Mouse (Mus musculus) olfactory bulb, adult 2 months (tissue): ENCODE measurements around the gene Lrfn5.

Experiments used
- CTCF ChIP-seq: fragments of 200-500 bp; IDR thresholded peaks from 2 replicates; pipeline ENCODE4 v1.5.1; 2012; ENCODE audit warnings: low read depth, mild to moderate bottlenecking, low read length, moderate library complexity; ENCODE audit not compliant: insufficient read depth
- POLR2A ChIP-seq: fragments of 200-500 bp; IDR thresholded peaks from 2 replicates; pipeline ENCODE4 v1.6.1; 2012; ENCODE audit warnings: mild to moderate bottlenecking, low read depth, low read length, moderate library complexity; ENCODE audit not compliant: insufficient read depth

DNA sequence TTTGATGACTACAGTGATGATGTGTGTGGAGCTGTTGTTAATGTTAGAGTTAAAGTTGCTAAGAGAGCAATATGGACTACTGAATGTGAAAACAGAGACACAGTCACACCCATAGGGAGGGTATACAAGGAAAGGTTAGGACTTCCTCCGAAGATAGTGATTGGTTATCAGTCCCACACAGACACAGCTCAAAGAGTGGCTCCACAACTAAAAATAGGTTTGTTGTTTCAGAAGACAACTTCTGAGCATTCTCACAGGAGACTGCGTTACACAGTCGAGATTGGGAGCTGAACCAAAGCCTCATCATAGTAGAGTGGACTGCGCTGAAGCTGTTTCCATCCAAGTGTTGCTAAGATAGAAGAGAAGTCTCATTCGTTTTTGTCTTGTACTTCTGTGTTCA is 57.0 kb downstream of the Lrfn5 start:
- no peak for TF ChIP-seq CTCF
- TF ChIP-seq POLR2A: no peak
